Mouse (Mus musculus) hindbrain, embryonic 11.5 days (tissue): ENCODE measurements at regions not wholly inside any gene's neighbourhood (a gene's known extent, or its start where the extent isn't known, plus 50 kb on each side); places are given as distances from the start of the nearest gene placed in this dataset.

Source experiments
- ATAC-seq: fragments of 200-750 bp; cut with Nextera tagmentation; 2 replicates; pipeline ENCODE4 v1.8.0; 2017; ENCODE audit warnings: mild to moderate bottlenecking, moderate TSS enrichment, moderate library complexity; ENCODE audit not compliant: low FRiP score
- DNase-seq: peaks from one replicate; pipeline ENCODE4 v3.0.0-alpha.2; 2015; ENCODE audit warnings: low spot score
- H3K27ac ChIP-seq: fragments of 300-500 bp; sonication (generic); 2 replicates; pipeline ENCODE4 v1.5.1; 2014; ENCODE audit warnings: mild to moderate bottlenecking, low read depth, low read length
- H3K27me3 ChIP-seq: fragments of 300-500 bp; sonication (generic); 2 replicates; pipeline ENCODE4 v1.6.1; 2014; ENCODE audit warnings: mild to moderate bottlenecking, low read length, moderate library complexity, mixed read lengths; ENCODE audit not compliant: control insufficient read depth, insufficient read depth
- H3K36me3 ChIP-seq: fragments of 300-500 bp; sonication (generic); 2 replicates; pipeline ENCODE4 v1.6.1; 2014; ENCODE audit warnings: mild to moderate bottlenecking, low read length, moderate library complexity, mixed read lengths; ENCODE audit not compliant: control insufficient read depth, insufficient read depth
- H3K4me1 ChIP-seq: fragments of 300-500 bp; sonication (generic); replicated peaks from 2 replicates; pipeline ENCODE4 v1.6.1; 2014; ENCODE audit warnings: low read length, mixed read lengths; ENCODE audit not compliant: control insufficient read depth, insufficient read depth
- H3K4me2 ChIP-seq: fragments of 300-500 bp; sonication (generic); replicated peaks from 2 replicates; pipeline ENCODE4 v1.6.1; 2014; ENCODE audit warnings: mild to moderate bottlenecking, low read depth, low read length
- H3K4me3 ChIP-seq: fragments of 300-500 bp; sonication (generic); 2 replicates; pipeline ENCODE4 v1.5.1; 2014; ENCODE audit warnings: low read depth, low read length
- H3K9ac ChIP-seq: fragments of 300-500 bp; sonication (generic); 2 replicates; pipeline ENCODE4 v1.6.1; 2014; ENCODE audit warnings: low read depth, low read length
- H3K9me3 ChIP-seq: fragments of 300-500 bp; sonication (generic); 2 replicates; pipeline ENCODE4 v1.6.1; 2016; ENCODE audit warnings: low read length; ENCODE audit not compliant: control insufficient read depth
- WGBS: fragments of 180-500 bp; shearing (Covaris S2); extraction: QIAGEN DNeasy Blood & Tissue Kit; methylation state at CpG from one replicate; pipeline ENCODE4 v1.1.7; 2014; 5-methylcytosine and 5-hydroxymethylcytosine counted together

- H3K27ac ChIP-seq, result no peak overlapping the region
Measured at GRCm38 (mm10) chr13:47868656-47869055, 392.4 kb upstream of the Id4 start.

GRCm38 (mm10) chr13:47869670-47870532, 391.1 kb upstream of the Id4 start:
- Histone ChIP-seq H3K27ac (no peak overlapping the region), H3K4me1 (no peaks in the 10 kb centered on the region), H3K4me3 (no peak overlapping the region), H3K36me3 (no peaks in the 10 kb centered on the region), H3K4me2 (no peak overlapping the region), H3K9me3 (no peaks in the 10 kb centered on the region), H3K27me3 (no peaks in the 10 kb centered on the region), H3K9ac (no peak overlapping the region)
- 78% methylated on average over 10 of the region's 10 CpGs for WGBS
- no peak for DNase-seq
- no peak for ATAC-seq

More at GRCm38 (mm10) chr13:47868656-47869055, 392.4 kb upstream of the Id4 start:
- Histone ChIP-seq H3K4me3 (no peak overlapping the region), H3K4me1 (no peaks in the 10 kb centered on the region), H3K27me3 (no peaks in the 10 kb centered on the region), H3K9ac (no peak overlapping the region), H3K9me3 (no peaks in the 10 kb centered on the region), H3K4me2 (no peak overlapping the region), H3K36me3 (no peaks in the 10 kb centered on the region)
- 68% methylated on average over 4 of the region's 4 CpGs for WGBS
- ATAC-seq, result no peak
- no peak for DNase-seq

- Histone ChIP-seq H3K27ac (no peak overlapping the region), H3K27me3 (no peaks in the 10 kb centered on the region), H3K9ac (no peak overlapping the region), H3K4me3 (no peak overlapping the region), H3K9me3 (no peaks in the 10 kb centered on the region), H3K4me1 (no peaks in the 10 kb centered on the region), H3K36me3 (no peaks in the 10 kb centered on the region), H3K4me2 (no peak overlapping the region)
- no peak for DNase-seq
- ATAC-seq, result no peak
- 18% methylated on average over 11 of the region's 11 CpGs for WGBS
Measured at GRCm38 (mm10) chr13:47872645-47873044, 388.4 kb upstream of the Id4 start.

- H3K4me2 ChIP-seq, result no peak overlapping the region
- H3K9ac ChIP-seq, result no peak overlapping the region
- WGBS, result 95% methylated on average over 4 of the region's 4 CpGs
Measured at GRCm38 (mm10) chr13:47892569-47892968, 368.5 kb upstream of the Id4 start.

GRCm38 (mm10) chr13:47894331-47894730, 366.7 kb upstream of the Id4 start:
- Histone ChIP-seq H3K27me3 (no peaks in the 10 kb centered on the region), H3K4me2 (no peak overlapping the region), H3K36me3 (no peaks in the 10 kb centered on the region), H3K27ac (no peak overlapping the region), H3K4me3 (no peak overlapping the region), H3K9ac (no peak overlapping the region), H3K9me3 (no peaks in the 10 kb centered on the region; the same call in 1 of the 2 replicates), H3K4me1 (no peaks in the 10 kb centered on the region)
- DNase-seq (no peak), ATAC-seq (no peak)
- WGBS, result 88% methylated on average over 1 of the region's 1 CpGs

More at GRCm38 (mm10) chr13:47892569-47892968, 368.5 kb upstream of the Id4 start:
- no peak for DNase-seq
- ATAC-seq, result no peak
- Histone ChIP-seq H3K4me3 (no peak overlapping the region), H3K9me3 (no peaks in the 10 kb centered on the region), H3K36me3 (no peaks in the 10 kb centered on the region), H3K27me3 (no peaks in the 10 kb centered on the region), H3K27ac (no peak overlapping the region), H3K4me1 (no peaks in the 10 kb centered on the region)

- Histone ChIP-seq H3K27me3 (no peaks in the 10 kb centered on the region), H3K9ac (no peak overlapping the region), H3K9me3 (no peaks in the 10 kb centered on the region; the same call in 1 of the 2 replicates), H3K27ac (no peak overlapping the region), H3K4me1 (no peaks in the 10 kb centered on the region), H3K4me2 (no peak overlapping the region), H3K4me3 (no peak overlapping the region), H3K36me3 (no peaks in the 10 kb centered on the region)
- 87% methylated on average over 6 of the region's 6 CpGs for WGBS
- no peak for ATAC-seq
- DNase-seq, result no peak
Measured at GRCm38 (mm10) chr13:47895256-47895655, 365.8 kb upstream of the Id4 start.

GRCm38 (mm10) chr13:47896646-47897045, 364.4 kb upstream of the Id4 start:
- Histone ChIP-seq H3K36me3 (no peaks in the 10 kb centered on the region), H3K27ac (no peak overlapping the region), H3K4me2 (no peak overlapping the region), H3K4me1 (no peaks in the 10 kb centered on the region), H3K9me3 (no peaks in the 10 kb centered on the region; the same call in 1 of the 2 replicates), H3K27me3 (no peaks in the 10 kb centered on the region), H3K9ac (no peak overlapping the region), H3K4me3 (no peak overlapping the region)
- 84% methylated on average over 4 of the region's 4 CpGs for WGBS
- no peak for ATAC-seq
- no peak for DNase-seq

GRCm38 (mm10) chr13:47909851-47910530, 351.0 kb upstream of the Id4 start:
- WGBS, result 71% methylated on average over 9 of the region's 9 CpGs

More at GRCm38 (mm10) chr13:47909851-47910530, 351.0 kb upstream of the Id4 start:
- Histone ChIP-seq H3K27ac (no peak overlapping the region), H3K4me3 (no peak overlapping the region), H3K9me3 (no peaks in the 10 kb centered on the region), H3K27me3 (no peaks in the 10 kb centered on the region), H3K36me3 (no peaks in the 10 kb centered on the region), H3K4me1 (no peaks in the 10 kb centered on the region), H3K9ac (no peak overlapping the region), H3K4me2 (no peak overlapping the region)
- no peak for DNase-seq
- ATAC-seq, result no peak
